Mouse (Mus musculus) retina, postnatal 1 day (tissue): ENCODE measurements around the gene Pycr1.
A peak's percentile ranks its signal among the peaks of the same experiment; 100 is the strongest.
"Not testable (repeated sequence)": the region's sequence is repeated elsewhere in the genome, so short reads cannot be mapped to it uniquely, and the experiment has no call there.

ENCODE experiments used
- DNase-seq: peaks from one replicate; pipeline ENCODE4 v3.0.0-alpha.2; 2012

Pycr1 gene

GRCm38 (mm10) chr11:120643601-120643987, at the start of gene Pycr1:
Pycr1 (minus strand) TSS chr11:120643769.
- peak; percentile 94 for DNase-seq

DNA sequence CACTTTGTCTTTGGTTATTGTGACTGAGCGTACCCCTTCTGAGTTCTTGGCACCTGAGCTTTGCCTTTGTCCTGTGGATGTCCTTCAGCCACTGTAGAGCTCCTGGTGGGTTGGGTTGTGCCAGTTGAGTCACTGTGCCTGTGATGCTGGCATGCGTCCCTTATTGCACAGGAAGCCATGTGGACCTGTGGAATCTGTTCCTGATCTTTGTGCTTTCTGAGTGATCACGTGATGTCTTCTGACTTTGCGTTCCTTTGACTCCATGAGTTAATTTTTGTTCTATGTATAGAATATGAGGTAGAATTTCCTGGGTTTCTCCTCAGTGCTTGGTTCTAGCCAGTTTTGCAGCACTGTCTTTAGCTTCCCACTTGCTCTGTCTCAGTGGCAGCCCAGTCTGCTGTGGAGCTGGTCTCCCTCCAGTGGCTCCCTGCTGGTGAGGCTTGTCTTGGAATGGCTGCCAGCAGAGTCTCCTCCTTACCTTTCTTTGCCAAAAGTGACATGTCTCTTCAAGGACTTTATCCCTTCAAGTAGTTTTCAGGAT, 49.0 kb upstream of the Pycr1 start:
- no peak for DNase-seq

GRCm38 (mm10) chr11:120689365-120689764, 45.8 kb upstream of the Pycr1 start:
- no peak for DNase-seq

GRCm38 (mm10) chr11:120686650-120687272, 43.2 kb upstream of the Pycr1 start:
- DNase-seq: no peak

DNA sequence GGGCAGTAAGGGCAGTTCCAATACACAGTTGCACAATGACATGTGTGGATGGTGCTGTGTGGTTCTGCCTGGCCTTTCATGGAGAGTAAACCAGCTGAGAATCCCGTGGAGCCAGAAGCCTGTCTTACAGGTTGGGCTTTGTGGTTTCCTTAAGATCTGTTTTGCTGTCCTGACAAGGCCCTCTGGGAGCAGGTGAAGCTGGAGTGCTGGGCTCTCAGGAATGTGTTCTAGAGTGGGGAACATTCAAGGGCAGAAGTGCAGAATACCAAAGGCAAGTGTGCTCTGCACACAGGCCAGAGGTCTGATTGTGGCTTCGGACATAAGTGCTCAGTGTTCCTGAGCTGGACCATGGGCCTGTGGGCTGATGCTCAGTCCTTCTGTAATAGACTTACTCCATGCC, 41.1 kb upstream of the Pycr1 start:
- no peak for DNase-seq

- no peak for DNase-seq
These were observed 40.5 kb upstream of the Pycr1 start for GRCm38 (mm10) chr11:120684086-120684485.

DNA sequence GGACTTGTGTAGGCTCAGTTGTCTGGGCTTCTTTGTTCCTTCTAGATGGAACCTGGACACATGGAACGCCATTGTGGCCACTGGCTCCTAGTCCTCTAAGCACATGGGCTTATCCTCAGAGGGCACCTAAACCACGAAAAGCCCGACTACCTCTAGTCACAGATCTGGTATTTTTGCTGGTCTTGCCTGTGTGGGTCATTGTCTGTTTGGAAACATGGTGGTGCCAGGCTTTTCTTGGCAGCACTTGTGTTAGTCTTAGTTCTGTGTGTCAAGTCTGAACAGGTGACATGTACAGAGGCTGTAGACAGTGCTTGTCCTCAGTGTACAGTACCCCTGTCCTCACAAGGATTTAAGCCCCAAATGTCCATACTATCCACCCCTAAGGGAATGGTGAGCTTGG, 40.0 kb upstream of the Pycr1 start:
- no peak for DNase-seq

GRCm38 (mm10) chr11:120682683-120683082, 39.1 kb upstream of the Pycr1 start:
- no peak for DNase-seq

DNA sequence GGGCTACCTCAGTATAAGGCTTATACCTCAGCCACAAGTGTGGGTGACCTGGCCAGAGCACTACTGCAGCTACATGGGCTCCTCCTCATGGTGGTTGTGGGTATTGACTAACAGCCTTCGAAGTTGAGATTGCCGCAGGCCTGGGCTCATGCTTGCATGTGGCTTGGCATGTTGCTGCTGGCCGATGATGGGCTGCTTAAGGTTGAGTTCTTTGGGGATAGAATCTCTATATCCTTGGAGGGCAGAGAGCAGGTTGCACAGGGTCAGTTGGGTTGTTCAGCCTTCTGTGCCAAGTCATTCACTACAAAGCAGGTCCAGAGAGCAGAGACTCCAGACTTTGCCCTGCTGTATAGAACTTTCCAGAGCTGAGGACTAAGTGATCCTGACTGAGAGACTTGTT, 36.3 kb upstream of the Pycr1 start:
- peak; percentile 32 for DNase-seq

DNA sequence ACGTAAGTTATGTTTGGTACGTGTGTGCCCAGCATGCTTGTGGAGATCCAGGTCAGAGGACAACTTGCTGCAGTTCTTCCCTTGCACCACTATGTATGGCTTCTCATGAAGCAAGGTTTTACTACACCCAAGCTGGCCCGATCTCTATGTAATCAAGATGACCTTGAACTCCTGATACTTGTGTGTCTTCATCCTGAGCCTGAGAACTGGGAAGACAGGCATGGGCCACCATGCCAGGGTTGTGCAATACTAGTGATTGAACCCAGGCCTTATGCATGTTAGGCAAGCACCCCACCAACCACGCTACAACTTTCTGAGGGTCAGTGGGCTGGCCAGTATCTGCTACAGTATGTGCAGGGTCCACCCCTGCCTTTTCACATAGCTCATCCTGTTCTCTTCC, 33.4 kb upstream of the Pycr1 start:
- DNase-seq: no peak

- DNase-seq: not testable (repeated sequence)
These were observed 32.3 kb upstream of the Pycr1 start for GRCm38 (mm10) chr11:120675875-120676274.

- DNase-seq: no peak
These were observed 30.1 kb upstream of the Pycr1 start for GRCm38 (mm10) chr11:120673594-120674122.

DNA sequence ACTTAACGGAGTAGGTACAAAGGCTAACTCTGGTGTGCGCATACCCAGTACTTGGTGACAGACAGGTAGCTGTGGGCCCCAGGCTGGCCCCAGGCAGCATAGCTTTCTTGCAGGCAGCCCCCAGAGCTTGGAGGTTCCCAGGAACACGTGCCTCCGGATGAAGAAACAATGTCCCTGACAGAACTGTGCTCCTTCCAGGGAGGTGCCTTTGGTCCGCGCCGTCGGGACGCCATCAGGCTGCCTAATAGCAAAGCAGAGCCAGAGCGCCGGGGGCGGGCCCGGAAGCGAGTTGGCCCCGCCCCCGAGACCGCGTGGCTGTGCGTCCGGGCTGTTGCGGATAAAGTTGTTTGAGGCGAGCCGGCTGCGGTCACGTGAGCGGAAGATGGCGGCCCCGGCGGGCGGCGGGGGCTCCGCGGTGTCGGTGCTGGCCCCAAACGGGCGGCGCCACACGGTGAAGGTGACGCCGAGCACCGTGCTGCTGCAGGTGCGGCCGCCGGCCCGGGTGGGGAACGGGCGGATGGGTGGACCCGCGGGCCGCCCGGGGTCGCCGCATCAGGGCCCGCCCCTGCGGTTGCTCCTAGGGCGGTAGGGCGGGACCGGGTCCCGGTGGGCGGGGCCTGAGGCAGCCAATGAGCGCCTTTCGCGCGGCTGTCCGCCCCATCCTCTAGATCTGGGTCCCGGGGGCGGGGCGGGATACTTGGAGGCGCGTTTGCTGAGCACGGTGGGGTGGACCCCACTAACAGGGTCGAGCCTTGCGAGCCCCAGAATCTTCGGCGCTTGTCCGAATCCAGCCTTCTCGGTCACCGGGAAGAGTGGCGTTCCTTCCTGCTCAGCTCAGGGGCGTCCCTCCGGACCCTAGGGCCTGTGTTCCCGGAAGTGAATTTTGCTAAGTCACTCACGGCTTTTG, 29.4 kb upstream of the Pycr1 start, which contains the start of gene Aspscr1:
Aspscr1 (plus strand) TSS at position 287 of the 907 bp plus-strand sequence.
- peak; percentile 96 for DNase-seq

GRCm38 (mm10) chr11:120666617-120667016, 23.0 kb upstream of the Pycr1 start:
- peak; percentile 33 for DNase-seq

GRCm38 (mm10) chr11:120665406-120665805, 21.8 kb upstream of the Pycr1 start:
- DNase-seq: peak; percentile 74

DNA sequence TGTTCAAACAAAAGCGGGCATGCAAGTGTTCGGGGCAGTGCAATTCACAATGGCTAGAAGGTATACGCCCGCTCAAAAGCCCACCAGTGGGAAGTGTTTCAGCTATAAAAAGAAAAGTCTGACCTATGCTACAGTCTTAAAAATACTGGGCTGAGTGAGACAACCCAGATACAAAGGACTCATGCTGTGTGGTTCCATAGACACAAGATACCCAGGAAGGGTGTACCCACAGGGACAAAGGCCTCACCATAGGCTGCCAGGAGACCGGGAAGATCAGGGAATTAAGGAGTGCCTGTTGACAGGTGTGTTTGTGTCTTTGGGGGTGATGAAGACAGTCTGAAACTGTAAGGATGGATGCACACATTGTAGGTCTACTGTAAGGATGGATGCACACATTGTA, 20.1 kb upstream of the Pycr1 start:
- DNase-seq: no peak

- DNase-seq: no peak
These were observed 19.2 kb upstream of the Pycr1 start for GRCm38 (mm10) chr11:120662759-120663158.

GRCm38 (mm10) chr11:120661076-120661460, 17.5 kb upstream of the Pycr1 start, which contains the start of gene Notum:
Notum (minus strand) TSS chr11:120661175.
- DNase-seq: no peak

GRCm38 (mm10) chr11:120660301-120661075, 16.9 kb upstream of the Pycr1 start:
- peak; percentile 76 for DNase-seq

DNA sequence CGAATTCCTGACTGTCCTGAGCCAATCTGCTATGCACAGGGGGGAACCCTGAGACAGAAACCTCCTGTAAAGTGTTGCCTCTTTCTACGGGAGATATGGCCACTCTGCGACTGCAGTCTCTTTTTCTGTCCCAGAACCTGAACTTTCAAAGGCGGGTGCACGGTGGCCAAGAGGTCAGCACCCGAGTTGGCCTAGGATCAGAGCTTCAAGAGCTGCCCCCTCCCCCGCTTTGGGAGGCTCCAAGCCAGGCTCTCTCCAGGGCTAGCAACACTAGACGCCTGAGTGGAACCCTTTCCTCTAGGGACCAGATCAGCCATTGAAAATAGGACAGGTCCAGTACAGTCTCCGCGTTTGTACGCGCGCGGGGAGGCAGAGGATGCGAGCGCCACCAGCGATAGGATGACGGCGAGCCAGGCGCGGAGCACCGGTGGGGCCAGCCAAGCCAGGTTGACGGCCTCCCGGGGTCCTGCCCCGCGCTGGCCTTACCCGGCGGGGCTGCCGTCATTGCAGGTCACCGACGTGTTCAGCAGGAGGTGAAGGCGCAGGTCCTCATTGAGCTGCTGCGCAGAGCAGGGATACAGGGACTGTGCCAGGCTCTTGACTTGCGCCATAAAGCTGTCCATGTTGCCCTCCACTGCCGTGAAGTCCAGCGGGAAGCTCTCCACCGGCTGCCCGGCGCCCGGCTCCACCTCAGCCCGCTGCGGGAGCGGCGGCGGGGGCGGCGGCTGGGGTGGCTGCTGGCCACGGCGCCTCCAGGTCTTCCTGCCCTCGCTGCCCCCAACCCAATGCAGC, 16.1 kb upstream of the Pycr1 start:
- DNase-seq: peak; percentile 21

GRCm38 (mm10) chr11:120658876-120659410, 15.4 kb upstream of the Pycr1 start:
- DNase-seq: peak; percentile 86

GRCm38 (mm10) chr11:120657301-120657700, 13.7 kb upstream of the Pycr1 start:
- no peak for DNase-seq
